Mouse (Mus musculus) thymus, adult 2 months (tissue): Measurements from ENCODE around the gene Rrnad1. TPM values are rescaled to one million over a fixed set of nuclear protein-coding genes. Genes with fewer than 3 reads are reported as not detected.

ENCODE experiments used
- DNase-seq: peaks from one replicate; pipeline ENCODE4 v3.0.0; 2021
- H3K27ac ChIP-seq: fragments of 200-500 bp; 2 replicates; pipeline ENCODE4 v1.5.1; 2012; ENCODE audit warnings: low read length, control low read depth; ENCODE audit not compliant: control insufficient read depth, insufficient read depth
- H3K27me3 ChIP-seq: fragments of 200-500 bp; 2 replicates; pipeline ENCODE4 v1.6.1; 2012; ENCODE audit warnings: mild to moderate bottlenecking, low read length, moderate library complexity, mixed read lengths; ENCODE audit not compliant: control insufficient read depth, insufficient read depth
- H3K36me3 ChIP-seq: fragments of 200-500 bp; 2 replicates; pipeline ENCODE4 v1.6.1; 2012; ENCODE audit warnings: mild to moderate bottlenecking, low read length, moderate library complexity; ENCODE audit not compliant: control insufficient read depth, insufficient read depth
- H3K4me1 ChIP-seq: fragments of 200-500 bp; replicated peaks from 2 replicates; pipeline ENCODE4 v1.6.1; 2012; ENCODE audit warnings: low read length; ENCODE audit not compliant: control insufficient read depth, insufficient read depth
- H3K4me3 ChIP-seq: fragments of 200-500 bp; 2 replicates; pipeline ENCODE4 v1.5.1; 2012; ENCODE audit warnings: mild to moderate bottlenecking, low read length, control low read depth, moderate library complexity; ENCODE audit not compliant: control insufficient read depth, insufficient read depth
- CTCF ChIP-seq: fragments of 200-500 bp; IDR thresholded peaks from 2 replicates; pipeline ENCODE4 v1.5.1; 2012; ENCODE audit warnings: mild to moderate bottlenecking, control low read depth, low read length, moderate library complexity, borderline replicate concordance; ENCODE audit not compliant: control insufficient read depth, poor library complexity, insufficient read depth; ENCODE audit errors: extremely low read depth
- POLR2A ChIP-seq: fragments of 200-500 bp; IDR thresholded peaks from 2 replicates; pipeline ENCODE4 v1.6.1; 2012; ENCODE audit warnings: mild to moderate bottlenecking, low read length, control low read depth, moderate library complexity; ENCODE audit not compliant: control insufficient read depth, poor library complexity, insufficient read depth; ENCODE audit errors: extremely low read depth
- WGBS: fragments of 180-500 bp; shearing (Covaris S2); methylation state at CpG from one replicate; pipeline ENCODE4 v1.1.7; 2018; 5-methylcytosine and 5-hydroxymethylcytosine counted together
- polyA plus RNA-seq: library from polyadenylated mRNA; depleted of rRNA; stranded (reverse); fragments of >200 nt; gene quantifications from 2 replicates; pipeline ENCODE4 v1.2.3, GENCODE M21; 2012

Gene Rrnad1
- polyA plus RNA-seq, 1 experiment = 75.4 TPM

- H3K4me1 ChIP-seq = peaks cover 3% of the 10 kb centered on the region; the same call in 1 of the 2 replicates
- no peak overlapping the region for H3K4me3 ChIP-seq
- peaks cover 43% of the 10 kb centered on the region for H3K36me3 ChIP-seq
- no peak overlapping the region for H3K27ac ChIP-seq
- WGBS = 88% methylated on average over 4 of the region's 4 CpGs
- TF ChIP-seq POLR2A (no peak), CTCF (no peak)
- H3K27me3 ChIP-seq = no peaks in the 10 kb centered on the region
- no peak for DNase-seq
These were observed 4.0 kb upstream of the Rrnad1 start for GRCm38 (mm10) chr3:87934501-87934900.

GRCm38 (mm10) chr3:87934026-87934425 is 3.5 kb upstream of the Rrnad1 start:
- no peak for DNase-seq
- TF ChIP-seq POLR2A (no peak), CTCF (no peak)
- Histone ChIP-seq H3K4me3 (no peak overlapping the region), H3K36me3 (peaks cover 38% of the 10 kb centered on the region), H3K4me1 (peaks cover 7% of the 10 kb centered on the region), H3K27me3 (no peaks in the 10 kb centered on the region), H3K27ac (no peak overlapping the region)
- WGBS = 94% methylated on average over 5 of the region's 5 CpGs

GRCm38 (mm10) chr3:87929341-87930077 is 1.0 kb downstream of the Rrnad1 start:
- peak overlapping the region; percentile 96 for H3K4me3 ChIP-seq
- TF ChIP-seq CTCF (no peak), POLR2A (no peak)
- 2% methylated on average over 26 of the region's 26 CpGs for WGBS
- peaks cover 17% of the 10 kb centered on the region for H3K36me3 ChIP-seq
- H3K27ac ChIP-seq = peak overlapping the region; percentile 23; the same call in 1 of the 2 replicates
- peaks cover 7% of the 10 kb centered on the region for H3K4me1 ChIP-seq
- no peak for DNase-seq
- H3K27me3 ChIP-seq = no peaks in the 10 kb centered on the region

DNA sequence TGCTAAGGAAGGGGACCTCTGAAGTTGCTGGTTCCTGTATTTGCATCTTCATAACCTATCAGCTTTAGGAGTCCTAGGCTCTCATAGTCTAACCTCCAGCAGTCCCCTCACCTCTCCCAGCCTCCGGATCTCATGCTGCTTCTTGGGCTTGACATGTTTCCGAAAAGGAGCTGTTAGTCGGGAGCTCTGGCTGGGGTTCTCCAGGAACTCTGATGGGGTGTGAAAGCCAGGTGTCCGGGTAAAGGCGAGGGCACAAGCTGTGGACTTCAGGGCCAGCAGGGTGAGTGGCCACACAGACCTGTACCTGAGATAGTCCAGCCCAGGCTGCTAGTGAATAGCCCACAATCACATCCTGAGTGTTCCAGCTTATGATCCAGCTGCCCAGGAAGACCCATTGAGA is 3.1 kb downstream of the Rrnad1 start:
- 95% methylated on average over 5 of the region's 5 CpGs for WGBS
- DNase-seq = no peak
- Histone ChIP-seq H3K4me3 (no peak overlapping the region), H3K27me3 (no peaks in the 10 kb centered on the region), H3K36me3 (peaks cover 32% of the 10 kb centered on the region), H3K4me1 (peaks cover 7% of the 10 kb centered on the region), H3K27ac (no peak overlapping the region)
- TF ChIP-seq CTCF (no peak), POLR2A (no peak)

DNA sequence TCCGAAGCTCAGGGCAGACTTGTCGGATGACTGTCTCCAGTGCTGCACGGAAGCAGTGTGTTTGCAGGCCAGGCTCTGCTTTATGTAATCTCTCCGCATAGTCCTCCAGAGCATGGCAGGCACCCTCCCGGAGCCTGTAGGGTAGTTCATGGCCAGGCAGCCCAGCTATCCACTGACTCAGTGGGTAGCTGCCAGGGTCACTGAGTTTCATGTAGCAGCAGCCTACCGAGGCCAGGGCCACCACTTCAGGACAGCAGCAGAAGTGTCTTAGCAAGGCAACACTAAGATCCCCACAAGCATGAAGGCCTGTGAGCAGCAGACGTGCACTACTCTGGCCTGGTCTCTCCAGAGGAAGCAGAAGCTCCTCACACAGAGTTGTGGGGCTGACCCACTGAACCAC is 5.5 kb downstream of the Rrnad1 start:
- H3K4me3 ChIP-seq = no peak overlapping the region
- TF ChIP-seq CTCF = no peak
- TF ChIP-seq POLR2A = no peak
- DNase-seq = no peak
- H3K27ac ChIP-seq = no peak overlapping the region
- peaks cover 33% of the 10 kb centered on the region for H3K36me3 ChIP-seq
- 97% methylated on average over 7 of the region's 7 CpGs for WGBS
- peaks cover 4% of the 10 kb centered on the region for H3K4me1 ChIP-seq
- no peaks in the 10 kb centered on the region for H3K27me3 ChIP-seq

- peaks cover 44% of the 10 kb centered on the region for H3K36me3 ChIP-seq
- H3K27me3 ChIP-seq = no peaks in the 10 kb centered on the region
- H3K4me1 ChIP-seq = no peaks in the 10 kb centered on the region
- 67% methylated on average over 9 of the region's 9 CpGs for WGBS
- H3K27ac ChIP-seq = no peak overlapping the region
- no peak for DNase-seq
- H3K4me3 ChIP-seq = no peak overlapping the region
- no peak for TF ChIP-seq POLR2A
These were observed 10.1 kb downstream of the Rrnad1 start for GRCm38 (mm10) chr3:87920270-87920943.
